In genomic region chr10:70494441-70494840, GRCm38 (mm10) we compare ENCODE assay signal across 10 mouse cellular contexts. TPM values are rescaled to one million over a fixed set of nuclear protein-coding genes. Genes with fewer than 3 reads are reported as not detected.
DNase-seq lines count a peak whose midpoint lies in the region; ATAC-seq and TF ChIP-seq lines count a peak whose summit lies in the region.
"Had no signal": no experiment of that assay in that cellular context is flagged by ENCODE, and none has a peak within 500 bp of the region (broad histone marks: within the 10 kb centered on the region; RNA-seq: fewer than 3 reads in every experiment).

No protein-coding gene starts in this region.

- WGBS in kidney, adult 2 months, result 40% methylated on average over 2 of the region's 2 CpGs

- CTCF ChIA-PET in Patski (lab: Charles Lee), result interaction anchor here (2.1 kb wide), 1 partner anchor 9 kb away, joined by 7 read pairs; no protein-coding TSS in a partner anchor

- POLR2A ChIA-PET in Patski (lab: Charles Lee), result interaction anchor here (0.7 kb wide), 2 partner anchors 19 to 66 kb away, joined by 3 read pairs; no protein-coding TSS in a partner anchor

- ATAC-seq in Patski, result peak; percentile 75

- peak; percentile 42 for DNase-seq in kidney, adult 2 months
- DNase-seq in kidney, postnatal 25 days, result no peak
- peak; percentile 48 for DNase-seq in Patski (ENCODE audit: low read depth, low spot score)
- DNase-seq in fibroblast of lung, adult 2 months (ENCODE audit: low read depth), result peak; percentile 90
- peak; percentile 20 for DNase-seq in kidney, postnatal 10 days
- no peak for DNase-seq in ovary, postnatal 10 days (ENCODE audit: low spot score)
- no peak for DNase-seq in cerebellum, postnatal 4 days (ENCODE audit: low spot score in 2 of 2)
- DNase-seq: embryo, embryonic 11 days; thymus, postnatal 14 days had no signal

- no peaks in the 10 kb centered on the region for H3K27me3 ChIP-seq in kidney, adult 2 months (replicated peaks; ENCODE audit: control insufficient read depth, insufficient read depth, low read length)
- H3K27me3 ChIP-seq in Patski, result no peaks in the 10 kb centered on the region

- no peaks in the 10 kb centered on the region for H3K36me3 ChIP-seq in kidney, adult 2 months (ENCODE audit: control insufficient read depth, insufficient read depth, low read length)

- no peak for TF ChIP-seq POLR2A in kidney, adult 2 months (IDR thresholded peaks at IDR 0.05; ENCODE audit: low read depth, low read length)

- H3K4me3 ChIP-seq in kidney, adult 2 months (ENCODE audit: insufficient read depth, low read depth, low read length), result no peak overlapping the region
- H3K4me3 ChIP-seq: midbrain, embryonic 10.5 days had no signal

- H3K4me1 ChIP-seq in kidney, adult 2 months (ENCODE audit: control insufficient read depth, insufficient read depth, low read length), result no peaks in the 10 kb centered on the region

- H3K27ac ChIP-seq in kidney, adult 2 months (ENCODE audit: insufficient read depth, low read depth, low read length), result 0 out of 2 replicates have a peak overlapping the region, but pooled peaks have one; percentile 40
- H3K27ac ChIP-seq: midbrain, embryonic 10.5 days had no signal

- TF ChIP-seq CTCF in kidney, adult 2 months (conservative IDR thresholded peaks at IDR 0.05; ENCODE audit: insufficient read depth, insufficient read length, low read depth, low read length), result no peak
- no peak for TF ChIP-seq CTCF in Patski (IDR thresholded peaks at IDR 0.05)

- in situ Hi-C loops in Patski (cut with MboI; ENCODE audit: low pct_unique_long_range_greater_than_20kb), result no loop called here

RNA-seq across cellular contexts. Expression of gene Fam13c, which starts 54.2 kb away (rescaled TPM):
- polyA plus RNA-seq in kidney, adult 2 months (2012; rRNA removed), result 1.1 and 1.5 TPM in 2 replicates
- polyA plus RNA-seq in Patski (2021), result 9.2 TPM

Comparison
In these comparisons a context has a peak if more than half of its experiments do, and no peak if none do; other contexts are left out.
1. DNase-seq: peak in kidney, adult 2 months (single experiment), Patski (single experiment), fibroblast of lung, adult 2 months (single experiment) and kidney, postnatal 10 days (single experiment); none in kidney, postnatal 25 days (0 of 2), ovary, postnatal 10 days (single experiment) and cerebellum, postnatal 4 days (0 of 2).